Mouse (Mus musculus) liver, adult 2 months (tissue): ENCODE measurements around the gene Apobr.

Experiments used
- CTCF ChIP-seq: fragments of 200-500 bp; IDR thresholded peaks from 2 replicates; pipeline ENCODE4 v1.5.1; 2011; ENCODE audit warnings: low read depth, low read length, control low read depth
- POLR2A ChIP-seq: fragments of 200-500 bp; IDR thresholded peaks from 2 replicates; pipeline ENCODE4 v1.6.1; 2011; ENCODE audit warnings: low read length, control low read depth; ENCODE audit not compliant: insufficient read depth; ENCODE audit errors: extremely low read depth

DNA sequence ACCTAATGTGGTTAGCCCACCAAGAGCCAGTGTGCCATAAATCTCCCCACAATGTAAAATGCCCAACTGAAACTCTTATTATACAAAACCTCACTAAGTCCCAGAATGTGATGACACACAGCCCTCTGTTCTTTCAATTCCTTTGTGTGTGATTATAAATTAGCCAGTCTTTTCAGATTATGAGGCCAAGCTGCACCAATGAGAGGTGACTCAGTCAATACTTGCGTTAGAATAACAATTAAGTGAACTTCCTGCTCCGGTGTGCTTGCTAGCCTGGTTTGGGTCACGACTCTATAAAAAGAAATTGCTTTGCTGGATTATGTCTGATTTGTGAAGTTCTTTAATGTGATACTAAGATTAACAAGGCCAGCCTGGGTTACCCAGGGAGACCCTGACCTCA lies 45.2 kb downstream of the Apobr start:
- TF ChIP-seq POLR2A (no peak), CTCF (no peak)
